Mouse (Mus musculus) liver, embryonic 14.5 days (tissue): ENCODE measurements around the gene Pramel6. TPM values are rescaled to one million over a fixed set of nuclear protein-coding genes. Genes with fewer than 3 reads are reported as not detected.

Source experiments
- ATAC-seq: fragments of 200-750 bp; cut with Nextera tagmentation; 2 replicates; pipeline ENCODE4 v1.8.0; 2017; ENCODE audit warnings: moderate number of reproducible peaks, mild to moderate bottlenecking, moderate library complexity; ENCODE audit not compliant: insufficient read depth
- DNase-seq, 3 experiments: peaks; one replicate each; pipeline ENCODE4 v3.0.0-alpha.2; 2012 to 2013; ENCODE audit warnings: low read depth in 3 of 3, low spot score in 3 of 3
- H3K27ac ChIP-seq: fragments of 300-500 bp; sonication (generic); 2 replicates; pipeline ENCODE4 v1.5.1; 2014; ENCODE audit warnings: moderate library complexity, mild to moderate bottlenecking, control low read depth, inconsistent platforms
- H3K27me3 ChIP-seq: fragments of 300-500 bp; sonication (generic); 2 replicates; pipeline ENCODE4 v1.6.1; 2014; ENCODE audit warnings: mild to moderate bottlenecking, low read length, moderate library complexity; ENCODE audit not compliant: control insufficient read depth, insufficient read depth
- H3K36me3 ChIP-seq: fragments of 300-500 bp; sonication (generic); replicated peaks from 2 replicates; pipeline ENCODE4 v1.6.1; 2014; ENCODE audit warnings: low read depth; ENCODE audit not compliant: control insufficient read depth, insufficient read depth
- H3K4me1 ChIP-seq, 2 experiments: fragments of 200-500 bp in 1 of 2; fragments of 300-500 bp in 1 of 2; sonication (generic) in 1 of 2; replicated peaks; 2 replicates each; pipeline ENCODE4 v1.6.1; 2012 to 2014; ENCODE audit warnings: antibody characterized with exemption in 1 of 2, inconsistent platforms in 1 of 2, low read length in 1 of 2; ENCODE audit not compliant: control insufficient read depth in 2 of 2, insufficient read depth in 2 of 2
- H3K4me2 ChIP-seq: fragments of 300-500 bp; sonication (generic); 2 replicates; pipeline ENCODE4 v1.6.1; 2014; ENCODE audit warnings: low read depth, mild to moderate bottlenecking, control low read depth, moderate library complexity
- H3K4me3 ChIP-seq, 2 experiments: fragments of 200-500 bp in 1 of 2; fragments of 300-500 bp in 1 of 2; sonication (generic) in 1 of 2; 2 replicates each; pipeline ENCODE4 v1.5.1; 2012 to 2014; ENCODE audit warnings: low read depth in 2 of 2, low read length in 2 of 2, mild to moderate bottlenecking in 2 of 2, control low read depth in 1 of 2, inconsistent platforms in 1 of 2, moderate library complexity in 1 of 2; ENCODE audit not compliant: insufficient read depth in 1 of 2
- H3K9ac ChIP-seq: fragments of 300-500 bp; sonication (generic); replicated peaks from 2 replicates; pipeline ENCODE4 v1.6.1; 2014; ENCODE audit warnings: mild to moderate bottlenecking, control low read depth, moderate library complexity
- H3K9me3 ChIP-seq: fragments of 300-500 bp; sonication (generic); 2 replicates; pipeline ENCODE4 v1.6.1; 2016; ENCODE audit warnings: low read length, mixed read lengths; ENCODE audit not compliant: control insufficient read depth
- CTCF ChIP-seq: IDR thresholded peaks from 2 replicates; pipeline ENCODE4 v1.5.1; 2016; ENCODE audit warnings: antibody characterized with exemption, low read depth, control low read depth
- EP300 ChIP-seq: IDR thresholded peaks from 2 replicates; pipeline ENCODE4 v1.6.1; 2016; ENCODE audit warnings: antibody characterized with exemption, low read depth
- WGBS: fragments of 180-500 bp; shearing (Covaris S2); extraction: QIAGEN DNeasy Blood & Tissue Kit; methylation state at CpG from one replicate; pipeline ENCODE4 v1.1.7; 2014; ENCODE audit not compliant: insufficient replicate concordance; 5-methylcytosine and 5-hydroxymethylcytosine counted together
- polyA plus RNA-seq, 2 experiments: library from polyadenylated mRNA; depleted of rRNA in 1 of 2; stranded (reverse) in 1 of 2; unstranded in 1 of 2; fragments of >200 nt; fragmentation: Nextera tagmentation in 1 of 2; extraction: Ambion mirVana in 1 of 2; gene quantifications; 2 replicates each; pipeline versions ENCODE4 v1.2.1 to v1.2.3; 2012 to 2014

Pramel6 gene
- polyA plus RNA-seq, 2 experiments: not detected

DNA sequence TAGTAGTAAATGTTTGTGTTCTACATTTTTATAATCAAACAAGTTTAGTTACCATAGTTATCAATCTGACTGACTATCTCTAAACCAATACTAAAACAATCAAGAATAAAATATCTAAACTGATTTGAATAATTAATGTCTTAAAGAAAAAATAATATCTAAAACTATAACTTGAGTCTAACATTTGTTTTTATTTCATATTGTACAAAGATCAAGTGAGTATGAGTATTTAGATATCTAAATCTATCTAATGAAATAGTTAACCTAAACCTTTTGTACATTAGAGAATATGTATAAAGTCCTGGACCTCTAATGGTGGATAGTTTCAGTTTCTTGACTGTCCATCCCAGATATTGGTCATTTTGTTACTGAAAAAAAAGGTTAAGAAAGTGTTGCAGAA is 25.1 kb downstream of the Pramel6 start, which contains the start of gene Olfr153:
Olfr153 (plus strand) TSS at position 301 of the 400 bp plus-strand sequence.
- Histone ChIP-seq H3K9me3 (no peaks in the 10 kb centered on the region), H3K27ac (no peak within 1 kb of the TSS), H3K36me3 (no peaks in the 10 kb centered on the region), H3K9ac (no peak within 1 kb of the TSS), H3K4me2 (no peak within 1 kb of the TSS), H3K4me3 (no peak within 1 kb of the TSS), H3K27me3 (no peaks in the 10 kb centered on the region), H3K4me1 (no peaks in the 10 kb centered on the region)
- TF ChIP-seq EP300: no peak
- no peak for TF ChIP-seq CTCF
- no peak for DNase-seq
- ATAC-seq: no peak

DNA sequence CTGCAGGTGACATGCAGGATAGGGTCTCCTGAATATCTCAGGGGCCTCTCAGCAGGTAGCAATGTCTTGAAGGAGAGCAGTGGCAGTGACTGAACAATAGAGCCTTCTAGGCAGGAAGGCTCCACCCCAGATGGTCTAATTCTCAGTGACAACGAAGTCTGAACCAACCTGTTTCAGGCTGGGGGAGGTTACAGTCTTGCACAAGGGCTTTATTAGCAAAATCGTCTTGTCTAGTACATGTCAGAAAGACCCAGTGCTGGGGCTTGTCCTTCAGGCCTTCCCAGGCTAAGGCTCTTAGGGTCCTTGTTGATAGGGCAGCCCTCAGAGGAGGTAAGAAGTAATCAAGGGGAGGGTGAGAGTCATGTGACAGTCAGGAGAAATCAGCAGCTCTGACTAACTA is 28.5 kb downstream of the Pramel6 start:
- no peaks in the 10 kb centered on the region for H3K9me3 ChIP-seq

DNA sequence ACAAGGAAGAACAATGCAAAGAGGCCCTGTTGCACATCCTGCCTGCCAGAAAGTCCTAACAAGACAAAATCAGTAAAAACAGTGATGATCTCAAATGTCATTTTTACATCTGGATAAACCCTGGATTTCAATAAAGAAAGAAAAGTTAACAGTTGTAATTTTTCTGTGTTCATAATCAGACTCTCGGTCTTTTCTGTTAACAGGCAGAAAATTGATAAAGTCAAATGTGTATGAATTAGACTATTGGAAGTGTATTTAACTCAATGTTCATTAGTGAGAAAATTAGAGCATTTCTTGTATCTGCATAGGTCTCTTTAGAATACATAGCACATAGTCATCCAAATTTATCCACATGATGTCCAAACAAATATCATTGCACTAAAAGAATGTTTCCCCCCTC is 39.1 kb downstream of the Pramel6 start, which contains the start of gene Olfr1128:
Olfr1128 (minus strand) TSS at position 101 of the 400 bp plus-strand sequence.
- Histone ChIP-seq H3K9ac (no peak within 1 kb of the TSS), H3K4me2 (no peak within 1 kb of the TSS), H3K4me3 (no peak within 1 kb of the TSS), H3K4me1 (no peaks in the 10 kb centered on the region), H3K9me3 (no peaks in the 10 kb centered on the region), H3K36me3 (no peaks in the 10 kb centered on the region), H3K27ac (no peak within 1 kb of the TSS), H3K27me3 (no peaks in the 10 kb centered on the region)
- DNase-seq (no peak), ATAC-seq (no peak)
- TF ChIP-seq EP300 (no peak), CTCF (no peak)
- WGBS: 44% methylated on average over 1 of the region's 1 CpGs

More for the DNA sequence above, 28.5 kb downstream of the Pramel6 start:
- Histone ChIP-seq H3K4me3 (no peak overlapping the region), H3K36me3 (no peaks in the 10 kb centered on the region), H3K9ac (no peak overlapping the region), H3K27me3 (no peaks in the 10 kb centered on the region), H3K4me1 (no peaks in the 10 kb centered on the region), H3K4me2 (no peak overlapping the region), H3K27ac (no peak overlapping the region)
- DNase-seq: no peak
- no peak for ATAC-seq
- no peak for TF ChIP-seq EP300
- no peak for TF ChIP-seq CTCF
- 46% methylated on average over 2 of the region's 2 CpGs for WGBS

Other genes starting within 250 kb of the Pramel6 start
- gene Olfr1116, start 239.0 kb upstream of the Pramel6 start, polyA plus RNA-seq (2012; rRNA removed): not detected in 2 replicates
- gene Olfr1116, start 239.0 kb upstream of the Pramel6 start, polyA plus RNA-seq (2014; fragmentation: Nextera tagmentation; extraction: Ambion mirVana): not detected in 2 replicates
- not detected in 2 replicates for gene Olfr1118, start 199.0 kb upstream of the Pramel6 start, polyA plus RNA-seq (2012; rRNA removed)
- not detected in 2 replicates for gene Olfr1118, start 199.0 kb upstream of the Pramel6 start, polyA plus RNA-seq (2014; fragmentation: Nextera tagmentation; extraction: Ambion mirVana)
- not detected in 2 replicates for gene Olfr1120, start 151.8 kb upstream of the Pramel6 start, polyA plus RNA-seq (2012; rRNA removed)
- gene Olfr1120, start 151.8 kb upstream of the Pramel6 start, polyA plus RNA-seq (2014; fragmentation: Nextera tagmentation; extraction: Ambion mirVana): not detected in 2 replicates
- gene Olfr1121, start 136.7 kb upstream of the Pramel6 start, polyA plus RNA-seq (2012; rRNA removed): not detected in 2 replicates
- not detected in 2 replicates for gene Olfr1121, start 136.7 kb upstream of the Pramel6 start, polyA plus RNA-seq (2014; fragmentation: Nextera tagmentation; extraction: Ambion mirVana)
- not detected in 2 replicates for gene Olfr1122, start 120.7 kb upstream of the Pramel6 start, polyA plus RNA-seq (2012; rRNA removed)
- not detected in 2 replicates for gene Olfr1122, start 120.7 kb upstream of the Pramel6 start, polyA plus RNA-seq (2014; fragmentation: Nextera tagmentation; extraction: Ambion mirVana)
- gene Olfr1123, start 89.9 kb upstream of the Pramel6 start, polyA plus RNA-seq (2012; rRNA removed): not detected in 2 replicates
- not detected in 2 replicates for gene Olfr1123, start 89.9 kb upstream of the Pramel6 start, polyA plus RNA-seq (2014; fragmentation: Nextera tagmentation; extraction: Ambion mirVana)
- gene Olfr1124, start 76.3 kb upstream of the Pramel6 start, polyA plus RNA-seq (2012; rRNA removed): not detected in 2 replicates
- gene Olfr1124, start 76.3 kb upstream of the Pramel6 start, polyA plus RNA-seq (2014; fragmentation: Nextera tagmentation; extraction: Ambion mirVana): not detected in 2 replicates
- not detected in 2 replicates for gene Olfr1126, start 52.6 kb upstream of the Pramel6 start, polyA plus RNA-seq (2012; rRNA removed)
- gene Olfr1126, start 52.6 kb upstream of the Pramel6 start, polyA plus RNA-seq (2014; fragmentation: Nextera tagmentation; extraction: Ambion mirVana): not detected in 2 replicates
- not detected in 2 replicates for gene Pramel7, start 9.5 kb upstream of the Pramel6 start, polyA plus RNA-seq (2012; rRNA removed)
- gene Pramel7, start 9.5 kb upstream of the Pramel6 start, polyA plus RNA-seq (2014; fragmentation: Nextera tagmentation; extraction: Ambion mirVana): not detected in 2 replicates
- not detected in 2 replicates for gene Olfr153, start 25.2 kb downstream of the Pramel6 start, polyA plus RNA-seq (2012; rRNA removed)
- gene Olfr153, start 25.2 kb downstream of the Pramel6 start, polyA plus RNA-seq (2014; fragmentation: Nextera tagmentation; extraction: Ambion mirVana): not detected in 2 replicates
- gene Olfr1128, start 39.0 kb downstream of the Pramel6 start, polyA plus RNA-seq (2012; rRNA removed): not detected in 2 replicates
- gene Olfr1128, start 39.0 kb downstream of the Pramel6 start, polyA plus RNA-seq (2014; fragmentation: Nextera tagmentation; extraction: Ambion mirVana): not detected in 2 replicates
- not detected in 2 replicates for gene Olfr1129, start 67.3 kb downstream of the Pramel6 start, polyA plus RNA-seq (2012; rRNA removed)
- not detected in 2 replicates for gene Olfr1129, start 67.3 kb downstream of the Pramel6 start, polyA plus RNA-seq (2014; fragmentation: Nextera tagmentation; extraction: Ambion mirVana)
- gene Olfr1130, start 99.6 kb downstream of the Pramel6 start, polyA plus RNA-seq (2012; rRNA removed): not detected in 2 replicates
- not detected in 2 replicates for gene Olfr1130, start 99.6 kb downstream of the Pramel6 start, polyA plus RNA-seq (2014; fragmentation: Nextera tagmentation; extraction: Ambion mirVana)
- not detected in 2 replicates for gene Olfr1131, start 120.5 kb downstream of the Pramel6 start, polyA plus RNA-seq (2012; rRNA removed)
- not detected in 2 replicates for gene Olfr1131, start 120.5 kb downstream of the Pramel6 start, polyA plus RNA-seq (2014; fragmentation: Nextera tagmentation; extraction: Ambion mirVana)
- not detected in 2 replicates for gene Olfr1132, start 131.0 kb downstream of the Pramel6 start, polyA plus RNA-seq (2012; rRNA removed)
- gene Olfr1132, start 131.0 kb downstream of the Pramel6 start, polyA plus RNA-seq (2014; fragmentation: Nextera tagmentation; extraction: Ambion mirVana): not detected in 2 replicates
- not detected in 2 replicates for gene Olfr1133, start 140.8 kb downstream of the Pramel6 start, polyA plus RNA-seq (2012; rRNA removed)
- not detected in 2 replicates for gene Olfr1133, start 140.8 kb downstream of the Pramel6 start, polyA plus RNA-seq (2014; fragmentation: Nextera tagmentation; extraction: Ambion mirVana)
- not detected in 2 replicates for gene Olfr1134, start 151.9 kb downstream of the Pramel6 start, polyA plus RNA-seq (2012; rRNA removed)
- not detected in 2 replicates for gene Olfr1134, start 151.9 kb downstream of the Pramel6 start, polyA plus RNA-seq (2014; fragmentation: Nextera tagmentation; extraction: Ambion mirVana)
- gene Olfr1135, start 167.1 kb downstream of the Pramel6 start, polyA plus RNA-seq (2012; rRNA removed): not detected in 2 replicates
- gene Olfr1135, start 167.1 kb downstream of the Pramel6 start, polyA plus RNA-seq (2014; fragmentation: Nextera tagmentation; extraction: Ambion mirVana): not detected in 2 replicates
- gene Olfr1136, start 187.4 kb downstream of the Pramel6 start, polyA plus RNA-seq (2012; rRNA removed): not detected in 2 replicates
- not detected in 2 replicates for gene Olfr1136, start 187.4 kb downstream of the Pramel6 start, polyA plus RNA-seq (2014; fragmentation: Nextera tagmentation; extraction: Ambion mirVana)
- gene Olfr1137, start 206.6 kb downstream of the Pramel6 start, polyA plus RNA-seq (2012; rRNA removed): not detected in 2 replicates
- gene Olfr1137, start 206.6 kb downstream of the Pramel6 start, polyA plus RNA-seq (2014; fragmentation: Nextera tagmentation; extraction: Ambion mirVana): not detected in 2 replicates
- not detected in 2 replicates for gene Olfr1138, start 233.4 kb downstream of the Pramel6 start, polyA plus RNA-seq (2012; rRNA removed)
- not detected in 2 replicates for gene Olfr1138, start 233.4 kb downstream of the Pramel6 start, polyA plus RNA-seq (2014; fragmentation: Nextera tagmentation; extraction: Ambion mirVana)
- gene Olfr1140, start 237.2 kb downstream of the Pramel6 start, polyA plus RNA-seq (2012; rRNA removed): not detected in 2 replicates
- gene Olfr1140, start 237.2 kb downstream of the Pramel6 start, polyA plus RNA-seq (2014; fragmentation: Nextera tagmentation; extraction: Ambion mirVana): not detected in 2 replicates
- not detected in 2 replicates for gene Olfr1141, start 247.4 kb downstream of the Pramel6 start, polyA plus RNA-seq (2012; rRNA removed)
- not detected in 2 replicates for gene Olfr1141, start 247.4 kb downstream of the Pramel6 start, polyA plus RNA-seq (2014; fragmentation: Nextera tagmentation; extraction: Ambion mirVana)